Mouse (Mus musculus): Measurements from ENCODE around the gene Vps39. TPM values are rescaled to one million over a fixed set of nuclear protein-coding genes. Genes with fewer than 3 reads are reported as not detected.

Gene Vps39
- polyA plus RNA-seq (2016; fragmentation: Nextera tagmentation; extraction: Ambion mirVana) = 22.0 and 28.0 TPM in 2 replicates

- peaks cover 59% of the 10 kb centered on the region for H3K36me3 ChIP-seq
These were observed at the start of gene Vps39 for GRCm38 (mm10) chr2:120352682-120353646. Gene Vps39 (minus strand): TSS chr2:120353137.

GRCm38 (mm10) chr2:120397951-120398350 is 45.0 kb upstream of the Vps39 start:
- Histone ChIP-seq H3K36me3 (peaks cover 60% of the 10 kb centered on the region), H3K27me3 (ENCODE audit: low read depth, poor library complexity, severe bottlenecking) (no peaks in the 10 kb centered on the region), H3K27ac (no peak overlapping the region), H3K4me3 (no peak overlapping the region), H3K4me1 (peaks cover 6% of the 10 kb centered on the region; the same call in 1 of the 2 replicates), H3K9me3 (replicated peaks) (no peaks in the 10 kb centered on the region)
- no peak for DNase-seq (ENCODE audit: low spot score)
- WGBS = 100% methylated on average over 1 of the region's 1 CpGs

More at GRCm38 (mm10) chr2:120352682-120353646, at the start of gene Vps39:
- peak within 1 kb of the TSS; percentile 85 for H3K27ac ChIP-seq
- H3K4me3 ChIP-seq = peak within 1 kb of the TSS; percentile 94
- 12% methylated on average over 44 of the region's 44 CpGs for WGBS
- DNase-seq (ENCODE audit: low spot score) = peak; percentile 90
- H3K27me3 ChIP-seq (ENCODE audit: low read depth, poor library complexity, severe bottlenecking) = no peaks in the 10 kb centered on the region
- H3K4me1 ChIP-seq = peaks cover 14% of the 10 kb centered on the region
- no peaks in the 10 kb centered on the region for H3K9me3 ChIP-seq (replicated peaks)

- no peak for DNase-seq (ENCODE audit: low spot score)
- no peaks in the 10 kb centered on the region for H3K9me3 ChIP-seq (replicated peaks)
- no peaks in the 10 kb centered on the region for H3K4me1 ChIP-seq
- H3K4me3 ChIP-seq = no peak overlapping the region
- H3K36me3 ChIP-seq = peaks cover 96% of the 10 kb centered on the region
- no peaks in the 10 kb centered on the region for H3K27me3 ChIP-seq (ENCODE audit: low read depth, poor library complexity, severe bottlenecking)
- H3K27ac ChIP-seq = no peak overlapping the region
These were observed 39.5 kb upstream of the Vps39 start for GRCm38 (mm10) chr2:120392406-120392805.

GRCm38 (mm10) chr2:120390934-120391333 is 38.0 kb upstream of the Vps39 start:
- no peak overlapping the region for H3K4me3 ChIP-seq
- H3K27ac ChIP-seq = no peak overlapping the region
- WGBS = 95% methylated on average over 1 of the region's 1 CpGs
- DNase-seq (ENCODE audit: low spot score) = no peak
- no peaks in the 10 kb centered on the region for H3K4me1 ChIP-seq
- H3K9me3 ChIP-seq (replicated peaks) = no peaks in the 10 kb centered on the region
- no peaks in the 10 kb centered on the region for H3K27me3 ChIP-seq (ENCODE audit: low read depth, poor library complexity, severe bottlenecking)
- peaks cover 93% of the 10 kb centered on the region for H3K36me3 ChIP-seq

- DNase-seq (ENCODE audit: low spot score) = no peak
- H3K4me3 ChIP-seq = no peak overlapping the region
- H3K36me3 ChIP-seq = peaks cover 93% of the 10 kb centered on the region
- no peaks in the 10 kb centered on the region for H3K27me3 ChIP-seq (ENCODE audit: low read depth, poor library complexity, severe bottlenecking)
- H3K27ac ChIP-seq = no peak overlapping the region
- WGBS = 87% methylated on average over 3 of the region's 3 CpGs
- H3K4me1 ChIP-seq = no peaks in the 10 kb centered on the region
- H3K9me3 ChIP-seq (replicated peaks) = no peaks in the 10 kb centered on the region
These were observed 36.4 kb upstream of the Vps39 start for GRCm38 (mm10) chr2:120389376-120389775.

- peaks cover 93% of the 10 kb centered on the region for H3K36me3 ChIP-seq
- H3K27me3 ChIP-seq (ENCODE audit: low read depth, poor library complexity, severe bottlenecking) = no peaks in the 10 kb centered on the region
- no peaks in the 10 kb centered on the region for H3K9me3 ChIP-seq (replicated peaks)
- H3K27ac ChIP-seq = no peak overlapping the region
- DNase-seq (ENCODE audit: low spot score) = no peak
- H3K4me1 ChIP-seq = no peaks in the 10 kb centered on the region
- no peak overlapping the region for H3K4me3 ChIP-seq
- WGBS = 95% methylated on average over 1 of the region's 1 CpGs
These were observed 34.4 kb upstream of the Vps39 start for GRCm38 (mm10) chr2:120387291-120387690.

GRCm38 (mm10) chr2:120386264-120386663 is 33.3 kb upstream of the Vps39 start:
- Histone ChIP-seq H3K27me3 (ENCODE audit: low read depth, poor library complexity, severe bottlenecking) (no peaks in the 10 kb centered on the region), H3K27ac (no peak overlapping the region), H3K36me3 (peaks cover 93% of the 10 kb centered on the region), H3K4me1 (no peaks in the 10 kb centered on the region), H3K9me3 (replicated peaks) (no peaks in the 10 kb centered on the region), H3K4me3 (no peak overlapping the region)
- no peak for DNase-seq (ENCODE audit: low spot score)
- 91% methylated on average over 1 of the region's 1 CpGs for WGBS

GRCm38 (mm10) chr2:120373858-120374257 is 20.9 kb upstream of the Vps39 start:
- no peaks in the 10 kb centered on the region for H3K4me1 ChIP-seq
- WGBS = 86% methylated on average over 4 of the region's 4 CpGs
- H3K27ac ChIP-seq = no peak overlapping the region
- H3K27me3 ChIP-seq (ENCODE audit: low read depth, poor library complexity, severe bottlenecking) = no peaks in the 10 kb centered on the region
- H3K36me3 ChIP-seq = peaks cover 94% of the 10 kb centered on the region
- H3K9me3 ChIP-seq (replicated peaks) = no peaks in the 10 kb centered on the region
- no peak for DNase-seq (ENCODE audit: low spot score)
- no peak overlapping the region for H3K4me3 ChIP-seq

- H3K4me1 ChIP-seq = no peaks in the 10 kb centered on the region
- no peak overlapping the region for H3K27ac ChIP-seq
- H3K9me3 ChIP-seq (replicated peaks) = no peaks in the 10 kb centered on the region
- DNase-seq (ENCODE audit: low spot score) = no peak
- H3K36me3 ChIP-seq = peaks cover 88% of the 10 kb centered on the region
- 92% methylated on average over 4 of the region's 4 CpGs for WGBS
- no peak overlapping the region for H3K4me3 ChIP-seq
- H3K27me3 ChIP-seq (ENCODE audit: low read depth, poor library complexity, severe bottlenecking) = no peaks in the 10 kb centered on the region
These were observed 14.7 kb upstream of the Vps39 start for GRCm38 (mm10) chr2:120367416-120368207.

- Histone ChIP-seq H3K4me1 (no peaks in the 10 kb centered on the region), H3K27ac (no peak overlapping the region), H3K9me3 (replicated peaks) (no peaks in the 10 kb centered on the region), H3K36me3 (peaks cover 88% of the 10 kb centered on the region), H3K4me3 (no peak overlapping the region), H3K27me3 (ENCODE audit: low read depth, poor library complexity, severe bottlenecking) (no peaks in the 10 kb centered on the region)
- 85% methylated on average over 3 of the region's 3 CpGs for WGBS
- no peak for DNase-seq (ENCODE audit: low spot score)
These were observed 13.6 kb upstream of the Vps39 start for GRCm38 (mm10) chr2:120366501-120366900.

- Histone ChIP-seq H3K9me3 (replicated peaks) (no peaks in the 10 kb centered on the region), H3K4me1 (no peaks in the 10 kb centered on the region), H3K36me3 (peaks cover 81% of the 10 kb centered on the region), H3K4me3 (no peak overlapping the region), H3K27ac (no peak overlapping the region), H3K27me3 (ENCODE audit: low read depth, poor library complexity, severe bottlenecking) (no peaks in the 10 kb centered on the region)
- 92% methylated on average over 1 of the region's 1 CpGs for WGBS
- no peak for DNase-seq (ENCODE audit: low spot score)
These were observed 7.5 kb upstream of the Vps39 start for GRCm38 (mm10) chr2:120360425-120360824.

- H3K4me3 ChIP-seq = no peak overlapping the region
- no peaks in the 10 kb centered on the region for H3K9me3 ChIP-seq (replicated peaks)
- peaks cover 14% of the 10 kb centered on the region for H3K4me1 ChIP-seq
- H3K27ac ChIP-seq = no peak overlapping the region
- 88% methylated on average over 5 of the region's 5 CpGs for WGBS
- H3K27me3 ChIP-seq (ENCODE audit: low read depth, poor library complexity, severe bottlenecking) = no peaks in the 10 kb centered on the region
- H3K36me3 ChIP-seq = peaks cover 58% of the 10 kb centered on the region
- DNase-seq (ENCODE audit: low spot score) = no peak
These were observed 1.6 kb downstream of the Vps39 start for GRCm38 (mm10) chr2:120351321-120351720.

GRCm38 (mm10) chr2:120348120-120348519 is 4.8 kb downstream of the Vps39 start:
- Histone ChIP-seq H3K27ac (no peak overlapping the region), H3K36me3 (peaks cover 63% of the 10 kb centered on the region), H3K4me3 (no peak overlapping the region), H3K9me3 (replicated peaks) (no peaks in the 10 kb centered on the region), H3K4me1 (peaks cover 14% of the 10 kb centered on the region), H3K27me3 (ENCODE audit: low read depth, poor library complexity, severe bottlenecking) (no peaks in the 10 kb centered on the region)
- WGBS = 84% methylated on average over 9 of the region's 9 CpGs
- no peak for DNase-seq (ENCODE audit: low spot score)
